Mouse (Mus musculus): ENCODE data around the gene Lsmem1.

The Lsmem1 gene

GRCm38 (mm10) chr12:40199302-40199701 lies at the start of gene Lsmem1:
Gene Lsmem1 (minus strand): TSS chr12:40199490.
- DNase-seq (ENCODE audit: low spot score): no peak

GRCm38 (mm10) chr12:40248454-40249180 lies 49.3 kb upstream of the Lsmem1 start, which contains the start of gene Ifrd1:
Gene Ifrd1 (minus strand): TSS chr12:40248504.
- no peak for DNase-seq (ENCODE audit: low spot score)

GRCm38 (mm10) chr12:40247976-40248375 lies 48.7 kb upstream of the Lsmem1 start:
- no peak for DNase-seq (ENCODE audit: low spot score)

DNA sequence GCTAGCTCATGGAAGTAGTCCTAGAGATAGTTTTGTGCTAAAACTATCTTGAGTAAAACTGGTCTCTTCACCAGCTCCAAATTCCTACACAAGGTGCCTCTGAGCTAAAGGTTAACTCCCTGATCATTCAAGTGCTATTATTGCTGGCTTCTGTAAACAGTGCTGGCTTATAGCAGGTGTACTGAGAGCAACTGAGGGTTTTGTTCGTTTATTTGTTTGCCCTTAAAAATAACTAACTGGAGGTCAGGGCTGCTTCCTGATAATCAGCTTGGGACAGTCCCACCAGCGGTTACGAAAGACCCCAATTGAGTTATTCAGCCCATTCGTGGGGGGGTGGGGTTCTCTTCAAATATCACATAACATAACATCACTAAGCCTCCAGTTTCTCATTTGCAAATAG lies 48.1 kb upstream of the Lsmem1 start:
- DNase-seq (ENCODE audit: low spot score): no peak

DNA sequence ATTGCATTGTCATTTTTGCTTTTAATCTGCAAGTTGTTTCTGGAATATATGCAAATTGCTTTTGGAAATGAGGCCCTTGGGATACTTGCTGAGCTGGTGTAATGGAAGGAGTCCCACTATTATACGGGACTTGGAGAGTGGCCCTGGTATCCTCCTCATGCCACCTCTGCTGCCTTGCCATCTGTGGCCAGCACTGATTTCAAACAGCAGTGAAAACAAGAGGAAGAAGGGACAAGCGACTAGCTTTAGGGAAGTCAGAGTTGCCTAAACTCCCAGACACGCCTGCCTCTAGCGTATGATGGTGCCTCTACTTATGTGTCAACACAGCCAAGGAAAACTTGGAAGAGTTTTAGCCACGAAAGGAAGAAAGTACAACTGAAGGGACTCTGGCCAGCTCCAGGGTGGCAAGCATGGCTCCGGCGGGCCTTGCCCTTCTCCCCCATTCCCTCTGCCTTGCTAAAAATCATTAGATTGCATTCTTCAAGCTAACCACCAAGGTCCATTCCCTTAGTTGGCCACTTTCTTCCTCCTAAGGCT lies 46.2 kb upstream of the Lsmem1 start:
- no peak for DNase-seq (ENCODE audit: low spot score)

- no peak for DNase-seq (ENCODE audit: low spot score)
These were observed 45.6 kb upstream of the Lsmem1 start for GRCm38 (mm10) chr12:40244926-40245325.

DNA sequence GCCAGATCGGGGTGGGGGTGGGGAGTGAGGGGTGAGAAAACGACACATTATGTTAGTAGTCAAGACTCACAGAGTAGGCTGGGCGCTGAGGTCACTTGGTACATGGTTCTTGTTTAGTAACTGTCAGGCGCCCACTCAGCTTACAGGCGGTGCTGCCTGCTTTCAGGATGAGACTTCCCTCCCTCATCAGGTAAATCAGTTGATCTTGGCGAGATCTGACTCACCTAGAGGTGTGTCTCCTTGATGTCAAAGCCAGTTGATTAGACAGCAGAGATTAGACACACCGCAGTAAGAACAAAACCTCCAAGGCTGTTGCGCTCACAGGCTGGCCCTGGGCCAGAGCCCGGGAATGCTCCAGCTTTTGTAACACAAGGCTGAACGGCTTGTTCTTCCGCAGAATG lies 44.5 kb upstream of the Lsmem1 start:
- no peak for DNase-seq (ENCODE audit: low spot score)

DNA sequence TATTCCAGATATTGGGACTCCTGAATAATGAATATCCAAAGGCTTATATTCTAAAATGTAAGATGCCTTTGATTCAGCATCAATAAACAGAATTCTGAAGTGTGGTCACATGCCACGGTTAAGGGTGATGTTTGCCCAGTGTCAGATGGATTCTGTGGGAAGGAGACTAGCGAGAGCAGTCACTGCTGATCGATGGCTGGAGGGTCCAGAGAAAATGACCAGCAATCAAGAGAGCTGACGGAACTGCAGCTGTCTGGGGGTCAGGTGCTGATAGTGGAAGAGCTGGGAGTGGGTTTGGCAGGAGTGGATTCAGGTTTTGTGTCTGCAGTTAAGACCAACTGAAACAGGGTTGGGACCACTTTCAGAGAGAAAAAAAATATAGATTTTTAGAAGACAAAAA lies 44.0 kb upstream of the Lsmem1 start:
- no peak for DNase-seq (ENCODE audit: low spot score)

DNA sequence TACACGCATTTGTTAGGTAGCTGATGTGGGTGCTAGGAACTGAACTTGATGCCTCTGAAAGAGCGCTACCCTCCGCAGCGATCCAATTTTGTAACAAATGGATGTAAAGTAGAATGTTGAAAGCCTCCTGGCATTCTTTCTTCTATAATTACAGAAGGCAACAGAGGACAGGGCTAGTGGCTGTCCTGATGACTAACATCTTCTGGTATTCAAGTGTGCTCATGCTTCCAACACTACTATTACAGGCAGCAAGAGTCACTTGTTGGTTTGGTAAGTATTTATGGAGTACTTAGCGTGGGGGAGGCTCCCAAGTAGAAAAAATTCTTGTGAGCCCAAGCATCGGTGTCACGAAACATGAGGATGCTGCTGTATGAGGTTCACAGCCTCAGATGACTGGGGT lies 39.9 kb upstream of the Lsmem1 start:
- no peak for DNase-seq (ENCODE audit: low spot score)

GRCm38 (mm10) chr12:40232231-40232630 lies 32.9 kb upstream of the Lsmem1 start:
- no peak for DNase-seq (ENCODE audit: low spot score)

GRCm38 (mm10) chr12:40231632-40232031 lies 32.3 kb upstream of the Lsmem1 start:
- DNase-seq (ENCODE audit: low spot score): peak; percentile 33

DNA sequence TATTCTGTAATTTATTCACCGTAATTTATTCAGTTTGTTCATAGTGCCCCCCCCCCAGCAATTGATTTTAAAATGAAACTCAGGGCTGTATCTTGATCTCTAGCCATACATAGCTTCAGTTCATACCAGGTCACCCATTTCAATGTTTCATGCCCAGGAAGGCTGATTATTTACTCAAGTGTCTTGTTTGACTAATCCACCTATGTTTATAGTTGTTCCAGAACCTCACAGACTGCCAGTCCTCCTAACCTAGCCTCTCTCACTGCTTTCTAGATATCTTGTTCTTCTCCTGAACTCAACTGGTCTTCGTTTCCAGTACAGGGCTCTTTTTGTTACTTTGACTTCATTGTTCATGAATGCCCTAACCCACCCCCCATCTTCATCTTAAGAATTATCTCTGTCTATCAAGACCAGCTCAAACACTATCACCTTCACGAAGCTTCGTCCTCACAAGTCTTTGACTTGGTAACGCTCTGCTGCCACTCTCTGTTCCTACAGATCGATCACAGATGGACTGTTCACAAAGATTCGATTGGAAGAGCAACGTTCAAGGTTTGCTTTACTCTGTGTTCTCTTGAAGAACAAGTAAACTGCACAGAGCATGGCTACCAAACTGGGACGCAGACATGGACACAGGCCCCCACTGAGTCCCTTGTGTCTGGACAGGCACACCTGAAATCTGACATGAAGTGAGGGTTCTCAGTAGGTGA lies 25.0 kb upstream of the Lsmem1 start:
- no peak for DNase-seq (ENCODE audit: low spot score)

- DNase-seq (ENCODE audit: low spot score): no peak
These were observed 24.4 kb upstream of the Lsmem1 start for GRCm38 (mm10) chr12:40223676-40224075.

- DNase-seq (ENCODE audit: low spot score): peak; percentile 99
These were observed 23.9 kb upstream of the Lsmem1 start for GRCm38 (mm10) chr12:40223082-40223619.

- peak; percentile 96 for DNase-seq (ENCODE audit: low spot score)
These were observed 23.2 kb upstream of the Lsmem1 start for GRCm38 (mm10) chr12:40222251-40223081.

GRCm38 (mm10) chr12:40221611-40222010 lies 22.3 kb upstream of the Lsmem1 start:
- DNase-seq (ENCODE audit: low spot score): no peak

DNA sequence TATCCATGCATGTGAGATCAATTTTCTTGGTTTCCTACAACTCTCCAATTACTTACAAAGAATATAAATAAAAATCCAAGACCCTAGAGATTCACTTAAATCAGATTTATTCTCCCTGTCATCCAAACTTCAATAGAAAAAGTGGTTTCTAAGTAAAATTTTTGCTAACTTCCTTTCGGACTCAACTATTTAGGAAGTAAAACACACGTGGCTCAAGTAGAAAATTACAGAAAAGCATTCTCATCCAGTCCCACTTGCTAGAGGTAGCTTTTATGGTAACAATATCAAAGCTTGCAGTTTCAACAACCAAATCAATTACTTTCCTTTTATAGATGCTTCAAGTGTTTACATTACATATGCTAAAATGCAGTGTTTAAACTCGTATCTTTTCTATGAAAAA lies 21.6 kb upstream of the Lsmem1 start:
- no peak for DNase-seq (ENCODE audit: low spot score)

DNA sequence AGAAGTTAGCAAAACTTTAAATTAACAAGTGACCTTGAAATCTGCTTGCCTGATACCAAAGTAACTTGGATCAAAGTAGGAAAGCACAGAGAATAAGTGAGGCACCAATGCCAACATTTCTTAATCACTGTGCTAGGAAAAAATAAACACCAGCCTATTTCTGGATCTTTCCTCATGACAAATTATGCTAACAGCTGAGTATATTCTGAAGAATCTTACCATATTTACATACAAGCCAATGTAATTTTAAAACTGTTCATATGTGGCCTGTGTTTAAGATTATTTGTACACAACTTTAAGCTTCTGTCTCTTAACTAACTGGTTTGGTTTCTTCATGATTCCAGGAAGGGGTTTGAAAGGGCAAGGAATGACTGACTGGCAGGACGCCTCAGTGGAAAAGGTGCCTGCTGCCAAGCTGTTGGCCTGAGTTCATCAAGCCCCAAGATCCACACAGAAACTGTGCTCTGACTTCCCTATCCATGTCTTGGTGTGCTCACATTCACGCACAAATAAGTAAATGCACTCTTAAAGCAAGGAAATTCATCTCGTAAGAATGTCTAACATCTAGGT lies 20.8 kb upstream of the Lsmem1 start:
- DNase-seq (ENCODE audit: low spot score): no peak

GRCm38 (mm10) chr12:40218430-40218945 lies 19.2 kb upstream of the Lsmem1 start:
- DNase-seq (ENCODE audit: low spot score): no peak

GRCm38 (mm10) chr12:40217776-40218175 lies 18.5 kb upstream of the Lsmem1 start:
- no peak for DNase-seq (ENCODE audit: low spot score)
